Mouse (Mus musculus): ENCODE data around the gene Traf5.

The Traf5 gene

GRCm38 (mm10) chr1:192090689-192091567, 1.4 kb downstream of the Traf5 start:
- peak; percentile 52 to 78 for DNase-seq (ENCODE audit: low spot score in 2 of 2)

DNA sequence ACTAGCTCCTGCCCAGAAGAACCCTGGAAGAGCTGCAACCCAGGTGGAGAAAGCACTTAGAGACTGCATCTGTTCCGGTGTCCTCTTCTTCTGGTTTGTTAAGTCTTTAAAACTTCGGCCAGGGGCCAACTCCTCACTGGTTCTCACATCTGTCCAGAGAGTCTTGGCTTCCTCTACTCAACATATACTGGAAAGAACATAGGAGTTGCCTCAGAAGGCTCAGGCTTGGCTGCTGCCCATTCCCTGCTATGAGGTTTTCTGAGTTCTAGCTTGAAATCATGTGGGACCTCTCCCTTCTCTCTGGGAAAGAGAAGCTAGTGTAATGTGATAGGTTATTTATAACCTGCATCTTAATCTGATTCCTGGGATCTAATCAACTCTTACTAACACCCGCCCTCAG, 2.1 kb downstream of the Traf5 start:
- DNase-seq (ENCODE audit: low spot score in 2 of 2): no peak

DNA sequence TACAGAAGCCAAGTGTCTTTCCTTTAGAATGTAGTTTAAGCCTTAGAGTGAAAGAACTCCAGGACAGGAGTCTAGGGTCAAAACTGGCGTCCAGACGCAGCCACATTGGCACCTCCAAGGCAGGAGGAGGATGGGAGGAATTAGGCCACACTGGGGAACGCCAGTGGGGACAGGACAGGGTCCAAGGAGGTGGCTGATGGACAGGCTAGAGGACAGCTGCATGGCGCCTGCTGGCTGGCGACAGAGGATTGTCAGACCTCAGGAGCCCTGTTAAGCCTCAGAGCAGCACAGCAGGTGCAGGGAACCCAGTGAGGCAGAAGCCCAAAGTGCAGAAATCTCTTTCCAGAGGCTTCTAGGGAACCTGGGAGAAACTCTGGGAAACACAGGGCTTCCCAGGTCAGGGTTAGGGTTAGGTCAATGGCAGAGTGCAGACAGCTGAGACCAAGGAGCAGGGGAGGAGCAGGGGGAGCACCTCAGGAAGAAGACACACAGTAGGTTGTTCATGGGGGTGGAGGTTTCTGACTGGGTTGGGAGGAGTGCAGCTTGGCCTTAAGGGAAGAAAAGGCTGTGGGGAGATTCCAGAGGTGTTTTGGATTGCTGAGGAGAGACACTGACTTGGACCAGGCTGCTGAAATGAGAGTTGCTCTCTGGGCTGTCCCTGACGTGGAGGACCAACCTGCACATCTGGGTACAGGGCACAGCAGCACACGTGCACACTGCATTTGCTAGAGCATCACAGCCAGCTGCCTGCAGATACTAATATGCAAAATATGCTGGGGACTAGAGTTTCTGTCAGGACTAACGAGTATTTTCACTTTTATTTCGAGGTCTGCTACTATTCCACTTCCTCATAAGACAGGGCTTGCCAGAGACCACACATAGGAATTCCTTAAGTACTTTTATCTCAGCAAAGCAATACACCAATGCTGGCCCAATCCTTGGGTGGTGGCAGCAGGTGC, 2.9 kb downstream of the Traf5 start:
- peak in 1 of 2 experiments; percentile 66 for DNase-seq (ENCODE audit: low spot score in 2 of 2)

DNA sequence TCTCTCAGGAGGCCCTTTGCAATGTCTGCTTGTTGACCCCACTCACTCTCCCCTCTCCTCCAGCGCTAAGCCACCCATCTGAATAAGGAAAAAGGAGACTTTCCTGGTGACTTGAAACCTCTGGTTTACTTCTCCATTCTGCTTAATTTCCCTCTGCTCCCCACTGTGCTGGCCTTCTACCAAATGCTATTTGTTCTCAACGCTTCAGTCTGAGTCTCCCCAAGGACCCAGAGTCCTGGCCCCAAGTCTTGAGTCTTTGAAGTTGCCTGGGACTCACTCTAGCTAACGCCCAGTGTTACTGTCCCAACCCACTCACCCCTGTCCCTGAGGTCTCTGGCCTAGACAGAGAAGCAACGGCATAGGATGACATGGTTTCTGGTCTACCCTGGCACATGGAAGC, 4.3 kb downstream of the Traf5 start:
- no peak for DNase-seq (ENCODE audit: low spot score in 2 of 2)

DNA sequence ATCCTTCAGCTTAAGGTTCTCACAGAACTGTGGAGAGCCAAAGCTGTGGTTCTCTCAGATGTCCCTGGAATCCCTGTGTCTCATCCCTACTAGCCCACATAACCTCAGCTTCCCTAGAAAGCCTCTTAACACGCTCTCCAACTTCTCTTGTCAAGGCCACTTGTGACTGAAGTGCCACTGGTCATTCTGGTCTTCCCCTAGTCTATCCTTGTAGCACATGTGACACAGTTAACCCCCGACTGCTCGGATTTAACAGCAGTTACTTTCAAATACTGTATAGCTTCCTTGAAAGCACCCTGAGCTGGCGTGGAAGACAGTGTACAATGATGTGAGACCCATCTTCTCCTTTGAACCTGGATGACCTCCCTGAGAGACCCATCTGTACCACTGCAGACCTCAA, 5.3 kb downstream of the Traf5 start:
- no peak for DNase-seq (ENCODE audit: low spot score in 2 of 2)

GRCm38 (mm10) chr1:192086279-192087037, 5.9 kb downstream of the Traf5 start:
- DNase-seq (ENCODE audit: low spot score in 2 of 2): peak in 1 of 2 experiments; percentile 69

GRCm38 (mm10) chr1:192085218-192085617, 7.1 kb downstream of the Traf5 start:
- peak in 1 of 2 experiments; percentile 58 for DNase-seq (ENCODE audit: low spot score in 2 of 2)

DNA sequence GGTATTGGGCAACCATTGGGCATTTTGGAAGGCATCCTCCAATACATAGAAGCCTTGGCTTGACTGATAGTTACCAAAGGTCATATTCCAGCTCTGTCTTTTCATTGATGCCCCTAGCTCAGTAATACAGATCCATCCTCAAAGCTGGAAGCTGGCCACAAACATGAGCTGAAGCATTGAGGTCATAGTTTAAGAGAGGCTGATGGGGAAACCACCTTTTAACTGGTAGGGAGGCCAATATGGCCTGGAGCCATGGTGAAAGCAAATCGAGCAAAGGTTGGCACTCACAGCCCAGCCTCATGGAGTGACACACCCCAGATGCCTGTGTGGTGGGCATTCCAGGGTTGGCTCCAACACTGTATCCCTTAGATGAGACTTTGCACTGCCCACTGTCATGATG, 9.7 kb downstream of the Traf5 start:
- no peak for DNase-seq (ENCODE audit: low spot score in 2 of 2)

GRCm38 (mm10) chr1:192081129-192081528, 11.2 kb downstream of the Traf5 start:
- DNase-seq (ENCODE audit: low spot score in 2 of 2): no peak

DNA sequence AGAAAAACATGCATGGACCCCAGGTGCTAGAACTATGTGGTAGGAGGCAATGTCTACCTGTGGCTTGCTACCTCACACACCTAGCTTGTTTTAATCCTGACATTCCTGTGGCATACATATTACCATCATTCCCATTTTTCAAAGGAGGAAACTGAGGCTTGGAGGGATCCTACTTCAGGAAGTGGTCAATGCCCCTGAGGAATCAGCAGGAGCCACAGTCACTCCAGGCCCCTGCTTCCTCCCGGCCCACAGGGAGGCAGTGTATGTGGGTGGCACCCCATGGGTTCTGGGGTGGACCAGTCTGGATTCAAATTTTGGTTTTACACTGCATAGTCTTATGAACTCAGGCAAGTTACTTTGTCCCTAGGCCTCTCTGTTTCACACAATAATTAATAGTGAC, 13.2 kb downstream of the Traf5 start:
- DNase-seq (ENCODE audit: low spot score in 2 of 2): no peak

GRCm38 (mm10) chr1:192078406-192078805, 14.0 kb downstream of the Traf5 start:
- peak; percentile 52 to 72 for DNase-seq (ENCODE audit: low spot score in 2 of 2)

GRCm38 (mm10) chr1:192076796-192077535, 15.4 kb downstream of the Traf5 start:
- no peak for DNase-seq (ENCODE audit: low spot score in 2 of 2)

DNA sequence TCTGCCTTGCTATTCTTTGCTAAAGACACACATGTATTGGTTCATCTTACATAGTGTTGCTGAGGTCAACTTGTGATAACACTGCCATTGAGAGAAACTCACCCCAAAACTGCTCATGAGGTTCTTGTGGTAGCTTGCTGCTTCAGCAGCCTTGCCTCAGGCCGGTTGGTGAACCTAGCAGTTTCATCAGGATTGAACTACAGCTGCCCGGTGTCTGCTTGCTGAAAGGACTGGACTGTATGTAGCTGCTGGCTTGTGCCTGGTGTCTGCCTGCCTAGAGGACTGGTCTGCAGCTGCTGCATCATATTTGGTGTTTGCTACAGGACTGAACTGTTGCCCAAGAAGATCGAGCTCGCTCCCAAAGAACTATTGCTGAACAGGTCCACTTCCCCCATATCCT, 16.3 kb downstream of the Traf5 start:
- DNase-seq (ENCODE audit: low spot score in 2 of 2): no peak

- DNase-seq (ENCODE audit: low spot score in 2 of 2): no peak
These were observed 17.5 kb downstream of the Traf5 start for GRCm38 (mm10) chr1:192074824-192075223.

- DNase-seq (ENCODE audit: low spot score in 2 of 2): no peak
These were observed 19.9 kb downstream of the Traf5 start for GRCm38 (mm10) chr1:192072426-192072825.

DNA sequence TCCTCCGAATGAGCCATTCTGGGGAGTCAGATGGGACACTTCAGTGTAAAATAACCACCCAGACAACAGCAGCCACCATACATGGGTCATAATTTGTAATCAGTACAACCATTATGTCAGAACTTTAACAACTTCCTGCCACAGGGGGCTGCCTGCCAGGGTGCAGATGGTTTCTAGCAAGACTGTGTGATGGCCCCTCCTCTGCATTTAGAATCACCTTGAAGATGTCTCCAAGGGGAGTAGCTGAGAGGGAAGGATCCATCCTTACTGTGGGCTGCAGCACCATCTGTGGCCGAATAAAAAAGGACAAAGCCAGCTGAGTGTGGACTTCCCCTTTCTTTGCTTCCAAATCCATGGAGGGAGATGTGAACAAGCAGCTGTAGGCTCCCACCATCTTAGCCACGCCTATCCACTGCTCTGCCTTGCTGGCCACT, 21.7 kb downstream of the Traf5 start:
- no peak for DNase-seq (ENCODE audit: low spot score in 2 of 2)

- DNase-seq (ENCODE audit: low spot score in 2 of 2): peak in 1 of 2 experiments; percentile 65
These were observed 22.3 kb downstream of the Traf5 start for GRCm38 (mm10) chr1:192069971-192070591.

DNA sequence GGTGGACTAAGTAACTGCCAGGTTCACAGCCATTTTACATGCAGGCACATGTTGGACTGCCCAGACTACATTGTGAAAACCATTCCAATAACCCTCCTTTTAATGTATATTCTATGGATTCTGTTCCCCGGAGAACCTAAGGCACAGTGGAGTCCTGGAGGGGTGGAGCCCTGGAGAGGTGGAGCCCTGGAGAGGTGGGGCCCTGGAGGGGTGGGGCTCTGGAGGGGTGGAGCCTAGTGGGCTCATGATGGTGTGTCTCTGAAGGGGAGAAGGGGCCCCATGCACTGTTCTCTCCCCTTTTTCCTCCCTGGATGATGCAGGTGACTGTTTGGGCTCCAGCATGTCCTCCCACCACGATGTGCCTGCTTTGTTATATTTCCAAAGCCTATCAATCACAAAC, 24.2 kb downstream of the Traf5 start:
- DNase-seq (ENCODE audit: low spot score in 2 of 2): no peak

DNA sequence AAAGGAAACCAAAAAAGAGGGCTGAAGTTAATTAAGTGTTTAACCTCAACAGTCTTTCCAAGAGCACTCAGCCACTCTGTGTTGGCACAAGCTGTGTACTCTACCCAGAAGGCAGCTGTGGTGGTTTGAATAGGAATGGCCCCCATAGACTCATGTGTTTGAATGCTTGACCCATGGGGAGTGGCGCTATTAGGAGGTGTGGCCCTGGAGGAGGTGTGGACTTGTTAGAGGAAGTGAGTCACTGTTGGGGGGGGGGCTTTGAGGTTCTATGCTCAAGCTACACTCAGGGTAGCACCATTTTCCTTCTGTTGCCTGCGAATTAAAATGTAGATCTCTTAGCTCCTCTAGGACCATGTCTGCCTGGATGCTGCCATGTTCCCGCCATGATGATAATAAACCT, 25.4 kb downstream of the Traf5 start:
- no peak for DNase-seq (ENCODE audit: low spot score in 2 of 2)

DNA sequence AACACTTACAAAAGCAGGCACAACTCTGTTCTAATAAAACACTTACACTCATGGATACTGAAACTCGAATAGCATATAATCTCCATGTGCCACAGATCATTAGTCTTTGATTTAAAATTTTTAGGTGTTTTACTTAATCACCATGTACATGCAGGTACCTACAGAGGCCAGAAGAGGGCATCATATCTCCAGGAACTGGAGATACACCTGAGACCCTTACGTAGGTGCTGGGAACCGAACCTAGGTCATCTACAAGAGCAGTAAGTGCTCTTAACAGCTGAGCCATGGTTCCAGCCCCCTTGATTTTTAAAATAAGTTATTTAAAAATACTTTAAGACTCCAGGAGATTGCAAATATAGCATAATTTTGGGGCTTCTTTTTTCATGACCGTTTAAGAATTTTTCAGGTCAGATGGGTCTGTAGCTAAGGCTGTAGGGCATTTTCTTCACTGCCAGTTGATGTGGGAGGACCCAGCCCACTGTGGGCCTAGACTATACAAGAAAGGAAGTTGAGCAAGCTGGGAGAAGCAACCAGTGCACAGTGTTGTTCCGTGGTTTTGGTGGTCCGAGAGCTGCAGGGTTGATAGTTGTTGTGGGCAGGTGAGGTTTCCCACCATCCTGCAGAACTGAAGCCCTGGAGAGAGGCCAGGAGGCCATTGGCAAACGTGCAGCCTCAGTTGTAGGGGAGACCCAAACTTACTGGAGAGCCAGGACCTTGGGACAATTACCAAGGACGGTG, 29.0 kb downstream of the Traf5 start:
- no peak for DNase-seq (ENCODE audit: low spot score in 2 of 2)
